Mouse (Mus musculus): ENCODE data around the gene Thada. TPM values are rescaled to one million over a fixed set of nuclear protein-coding genes. Genes with fewer than 3 reads are reported as not detected.

Thada gene
- total and polyA plus RNA-seq, 2 experiments from 2014 or later: 2.6 to 19.2 TPM

DNA sequence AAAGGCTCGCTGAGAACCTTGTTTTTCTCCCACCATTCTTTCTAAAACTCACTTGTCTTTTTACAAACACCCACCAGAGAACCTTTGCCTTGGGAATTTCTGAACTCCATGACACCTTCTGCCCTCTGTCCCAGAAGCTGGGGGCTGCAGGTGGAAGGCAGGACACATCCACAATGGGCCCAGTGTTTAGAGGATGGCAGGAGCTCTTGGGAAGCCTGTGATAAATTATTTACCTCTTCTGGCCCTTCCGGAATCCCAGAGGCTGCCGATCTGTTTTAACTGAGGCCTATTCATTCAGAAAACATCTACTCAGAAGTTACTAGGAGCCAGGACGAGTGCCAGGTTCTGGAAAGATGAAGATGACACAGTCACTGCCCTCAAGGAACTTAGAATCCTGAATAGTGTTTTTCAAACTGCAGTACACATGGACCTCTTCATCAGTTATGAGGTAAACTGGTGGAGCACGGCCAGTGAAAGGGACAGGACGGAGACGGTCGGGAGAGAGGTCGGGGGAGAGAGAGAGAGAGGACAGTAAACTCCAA lies 209.7 kb downstream of the Thada start:
- WGBS: 68% methylated on average over 9 of the region's 9 CpGs
- no peaks in the 10 kb centered on the region for H3K9me3 ChIP-seq (ENCODE audit: low read length)
- no peak overlapping the region for H3K4me2 ChIP-seq (ENCODE audit: low read depth)
- no peak overlapping the region for H3K9ac ChIP-seq
- DNase-seq (no peak), ATAC-seq (0 out of 2 replicates have a peak, but pooled peaks have one; percentile 18)
- no peak overlapping the region for H3K27ac ChIP-seq (ENCODE audit: low read depth, low read length)
- no peaks in the 10 kb centered on the region for H3K27me3 ChIP-seq (ENCODE audit: insufficient read depth, low read length)
- peaks cover 5% of the 10 kb centered on the region; the same call in 1 of the 2 replicates for H3K36me3 ChIP-seq (ENCODE audit: insufficient read depth)
- peaks cover 7% of the 10 kb centered on the region; the same call in 1 of the 2 replicates for H3K4me1 ChIP-seq (ENCODE audit: insufficient read depth)
- TF ChIP-seq CTCF (IDR thresholded peaks at IDR 0.05; ENCODE audit: low read depth): no peak
- no peak overlapping the region for H3K4me3 ChIP-seq (ENCODE audit: low read depth, low read length)

GRCm38 (mm10) chr17:84255841-84256240 lies 210.2 kb downstream of the Thada start:
- H3K27me3 ChIP-seq (ENCODE audit: insufficient read depth, low read length): no peaks in the 10 kb centered on the region
- no peak for ATAC-seq
- peaks cover 5% of the 10 kb centered on the region; the same call in 1 of the 2 replicates for H3K36me3 ChIP-seq (ENCODE audit: insufficient read depth)
- H3K27ac ChIP-seq (ENCODE audit: low read depth, low read length): peak overlapping the region; percentile 21; the same call in 1 of the 2 replicates
- TF ChIP-seq CTCF (IDR thresholded peaks at IDR 0.05; ENCODE audit: low read depth): no peak
- no peaks in the 10 kb centered on the region for H3K9me3 ChIP-seq (ENCODE audit: low read length)
- WGBS: 39% methylated on average over 2 of the region's 2 CpGs
- DNase-seq: no peak
- peaks cover 7% of the 10 kb centered on the region; the same call in 1 of the 2 replicates for H3K4me1 ChIP-seq (ENCODE audit: insufficient read depth)
- H3K4me3 ChIP-seq (ENCODE audit: low read depth, low read length): no peak overlapping the region
- H3K9ac ChIP-seq: no peak overlapping the region
- H3K4me2 ChIP-seq (ENCODE audit: low read depth): no peak overlapping the region

DNA sequence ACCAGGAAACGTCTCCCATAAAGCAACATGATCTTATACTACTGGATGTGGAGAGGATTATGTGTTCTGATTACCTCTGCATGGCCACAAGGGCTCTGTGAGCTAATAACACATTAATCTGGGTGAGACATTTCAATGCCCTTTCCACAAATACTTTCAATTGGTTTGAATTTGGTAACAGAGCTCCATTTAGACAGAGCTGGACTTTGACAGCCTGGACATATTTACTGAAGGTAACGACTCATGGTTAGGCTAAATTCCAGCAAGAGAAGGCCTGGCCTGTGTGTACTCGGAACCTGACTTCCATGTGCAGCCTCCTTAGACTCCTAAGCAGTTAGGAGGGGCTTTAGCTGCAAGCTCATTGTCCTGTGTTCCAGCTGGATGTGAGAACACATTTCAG lies 214.6 kb downstream of the Thada start:
- Histone ChIP-seq H3K27ac (ENCODE audit: low read depth, low read length) (no peak overlapping the region), H3K9ac (no peak overlapping the region), H3K36me3 (ENCODE audit: insufficient read depth) (peaks cover 10% of the 10 kb centered on the region; the same call in 1 of the 2 replicates), H3K4me2 (ENCODE audit: low read depth) (no peak overlapping the region), H3K27me3 (ENCODE audit: insufficient read depth, low read length) (no peaks in the 10 kb centered on the region), H3K9me3 (ENCODE audit: low read length) (no peaks in the 10 kb centered on the region), H3K4me1 (ENCODE audit: insufficient read depth) (no peaks in the 10 kb centered on the region), H3K4me3 (ENCODE audit: low read depth, low read length) (no peak overlapping the region)
- 72% methylated on average over 3 of the region's 3 CpGs for WGBS
- no peak for ATAC-seq
- TF ChIP-seq CTCF (IDR thresholded peaks at IDR 0.05; ENCODE audit: low read depth): no peak
- DNase-seq: no peak

DNA sequence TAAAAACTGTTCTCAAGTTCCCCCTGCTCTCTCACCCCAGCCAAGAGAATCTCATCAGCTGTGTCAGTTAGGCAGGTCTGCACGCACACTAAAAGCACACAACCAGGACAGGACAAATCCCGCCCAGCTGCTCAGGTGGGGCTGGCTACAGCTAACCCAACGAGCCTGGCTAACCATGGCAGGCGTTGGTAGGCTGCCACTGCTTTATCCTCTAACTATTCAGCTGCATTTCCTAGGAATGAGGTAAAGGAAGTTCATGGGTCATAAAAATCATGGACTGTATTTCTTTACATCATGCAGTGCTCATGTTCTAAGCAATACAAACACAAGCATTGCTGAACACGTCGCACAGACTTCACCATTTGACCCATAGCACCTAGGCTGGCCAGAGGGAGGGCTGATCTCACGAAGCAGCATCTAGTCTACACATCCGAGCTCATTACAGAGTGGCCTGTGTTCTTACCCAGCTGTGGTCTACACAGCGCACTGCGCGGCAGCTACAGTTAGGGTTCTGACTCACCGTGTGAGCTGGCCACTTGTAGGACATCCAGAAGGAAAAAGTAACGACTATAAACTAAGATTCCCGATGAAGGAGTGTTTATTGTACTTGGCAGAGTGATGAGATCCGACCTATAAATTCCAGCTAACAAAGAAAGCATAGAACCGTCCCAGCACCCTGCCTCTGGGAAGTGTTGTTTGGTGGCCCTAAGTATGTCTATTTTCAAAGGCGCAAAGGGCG lies 221.7 kb downstream of the Thada start:
- ATAC-seq: no peak
- H3K4me2 ChIP-seq (ENCODE audit: low read depth): no peak overlapping the region
- no peak for TF ChIP-seq CTCF (IDR thresholded peaks at IDR 0.05; ENCODE audit: low read depth)
- H3K4me3 ChIP-seq (ENCODE audit: low read depth, low read length): no peak overlapping the region
- WGBS: 85% methylated on average over 18 of the region's 18 CpGs
- no peaks in the 10 kb centered on the region for H3K36me3 ChIP-seq (ENCODE audit: insufficient read depth)
- no peaks in the 10 kb centered on the region for H3K9me3 ChIP-seq (ENCODE audit: low read length)
- no peaks in the 10 kb centered on the region for H3K27me3 ChIP-seq (ENCODE audit: insufficient read depth, low read length)
- no peak for DNase-seq
- no peak overlapping the region for H3K27ac ChIP-seq (ENCODE audit: low read depth, low read length)
- H3K4me1 ChIP-seq (ENCODE audit: insufficient read depth): no peaks in the 10 kb centered on the region
- no peak overlapping the region for H3K9ac ChIP-seq

DNA sequence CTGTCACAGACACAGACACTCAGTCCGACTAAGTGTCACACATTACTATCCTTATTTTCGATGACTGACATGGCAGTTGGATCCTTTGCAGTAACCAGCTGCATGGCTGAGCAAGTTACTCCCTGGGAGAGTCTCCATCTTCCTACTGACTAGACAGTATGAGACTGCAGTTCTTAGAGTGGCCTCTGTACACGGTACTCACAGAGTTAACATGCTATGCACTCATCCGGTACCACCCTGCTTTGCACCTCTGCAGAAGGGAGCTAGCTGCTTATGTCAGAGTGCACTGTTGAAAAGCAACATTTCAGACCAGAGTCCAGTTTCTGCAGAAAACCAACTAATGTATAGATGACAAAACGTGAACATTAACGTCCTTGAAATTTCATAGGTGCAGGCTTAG lies 222.2 kb downstream of the Thada start:
- H3K4me1 ChIP-seq (ENCODE audit: insufficient read depth): no peaks in the 10 kb centered on the region
- WGBS: 80% methylated on average over 6 of the region's 6 CpGs
- TF ChIP-seq CTCF (IDR thresholded peaks at IDR 0.05; ENCODE audit: low read depth): 0 out of 2 replicates have a peak, but pooled peaks have one; percentile 15
- no peak overlapping the region for H3K27ac ChIP-seq (ENCODE audit: low read depth, low read length)
- no peaks in the 10 kb centered on the region for H3K36me3 ChIP-seq (ENCODE audit: insufficient read depth)
- H3K4me3 ChIP-seq (ENCODE audit: low read depth, low read length): no peak overlapping the region
- no peaks in the 10 kb centered on the region for H3K27me3 ChIP-seq (ENCODE audit: insufficient read depth, low read length)
- ATAC-seq (peak; percentile 43; the same call in 1 of the 2 replicates), DNase-seq (no peak)
- H3K9me3 ChIP-seq (ENCODE audit: low read length): no peaks in the 10 kb centered on the region
- H3K9ac ChIP-seq: no peak overlapping the region
- H3K4me2 ChIP-seq (ENCODE audit: low read depth): no peak overlapping the region

- no peak overlapping the region for H3K27ac ChIP-seq (ENCODE audit: low read depth, low read length)
- H3K9me3 ChIP-seq (ENCODE audit: low read length): no peaks in the 10 kb centered on the region
- no peaks in the 10 kb centered on the region for H3K27me3 ChIP-seq (ENCODE audit: insufficient read depth, low read length)
- WGBS: 98% methylated on average over 6 of the region's 6 CpGs
- H3K4me3 ChIP-seq (ENCODE audit: low read depth, low read length): no peak overlapping the region
- DNase-seq (no peak), ATAC-seq (no peak)
- no peaks in the 10 kb centered on the region for H3K36me3 ChIP-seq (ENCODE audit: insufficient read depth)
- no peak overlapping the region for H3K4me2 ChIP-seq (ENCODE audit: low read depth)
- TF ChIP-seq CTCF (IDR thresholded peaks at IDR 0.05; ENCODE audit: low read depth): 0 out of 2 replicates have a peak, but pooled peaks have one; percentile 6
- no peaks in the 10 kb centered on the region for H3K4me1 ChIP-seq (ENCODE audit: insufficient read depth)
- no peak overlapping the region for H3K9ac ChIP-seq
Observed at GRCm38 (mm10) chr17:84241308-84241957, 224.6 kb downstream of the Thada start.

All from forebrain, postnatal 0 days (tissue).